Mouse (Mus musculus): ENCODE measurements around the gene E2f6. TPM values are rescaled to one million over a fixed set of nuclear protein-coding genes. Genes with fewer than 3 reads are reported as not detected.

The E2f6 gene
- polyA plus RNA-seq, 1 experiment from 2014 or later, result 67.6 TPM

DNA sequence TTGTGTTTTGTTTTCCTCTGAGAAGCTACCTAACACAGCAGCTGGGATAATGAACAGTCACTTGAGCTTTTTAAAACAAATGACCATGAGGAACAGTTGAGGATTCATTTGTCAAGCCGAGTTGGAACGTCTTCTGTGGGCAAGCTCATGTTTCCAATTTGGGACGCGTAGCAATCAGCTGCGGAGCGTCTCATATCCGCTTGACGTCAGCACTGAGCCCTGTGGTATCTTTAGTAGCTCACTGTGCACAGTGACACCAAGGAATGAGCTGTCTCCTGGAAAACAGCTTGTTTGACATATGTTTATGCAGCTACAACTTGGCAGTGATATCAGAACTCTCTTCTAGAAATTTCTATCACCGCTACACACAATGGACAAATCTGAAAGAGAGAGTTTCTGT is 25.4 kb downstream of the E2f6 start:
- Histone ChIP-seq H3K27ac (no peak overlapping the region), H3K4me3 (no peak overlapping the region), H3K27me3 (ENCODE audit: poor library complexity, severe bottlenecking) (no peaks in the 10 kb centered on the region), H3K4me1 (peaks cover 9% of the 10 kb centered on the region; the same call in 1 of the 2 replicates), H3K36me3 (replicated peaks) (no peaks in the 10 kb centered on the region), H3K9me3 (peaks cover 14% of the 10 kb centered on the region; the same call in 1 of the 2 replicates)
- 69% methylated on average over 9 of the region's 9 CpGs for WGBS
- DNase-seq (ENCODE audit: extremely low spot score, low spot score), result no peak

DNA sequence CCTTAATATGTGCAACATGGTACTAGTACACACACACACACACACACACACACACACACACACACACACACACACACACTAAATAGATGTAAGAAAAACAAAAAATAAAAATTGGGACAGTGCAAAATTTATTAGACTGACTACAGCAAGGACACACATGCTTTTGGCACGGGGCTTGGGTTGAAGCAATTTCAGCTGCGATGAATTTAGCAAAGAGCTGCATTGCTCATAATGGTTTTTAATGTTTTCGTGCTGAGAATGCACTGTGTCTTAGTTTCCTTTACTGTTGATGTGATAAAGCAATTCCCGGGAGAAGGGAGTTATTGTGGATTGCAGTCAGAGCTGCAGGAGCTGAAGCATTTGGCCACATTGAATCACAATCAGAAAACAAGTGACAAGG is 27.0 kb downstream of the E2f6 start:
- DNase-seq (ENCODE audit: extremely low spot score, low spot score), result no peak
- Histone ChIP-seq H3K27ac (no peak overlapping the region), H3K4me1 (peaks cover 6% of the 10 kb centered on the region; the same call in 1 of the 2 replicates), H3K27me3 (ENCODE audit: poor library complexity, severe bottlenecking) (no peaks in the 10 kb centered on the region), H3K36me3 (replicated peaks) (no peaks in the 10 kb centered on the region), H3K4me3 (no peak overlapping the region), H3K9me3 (peaks cover 14% of the 10 kb centered on the region; the same call in 1 of the 2 replicates)
- 93% methylated on average over 4 of the region's 4 CpGs for WGBS

DNA sequence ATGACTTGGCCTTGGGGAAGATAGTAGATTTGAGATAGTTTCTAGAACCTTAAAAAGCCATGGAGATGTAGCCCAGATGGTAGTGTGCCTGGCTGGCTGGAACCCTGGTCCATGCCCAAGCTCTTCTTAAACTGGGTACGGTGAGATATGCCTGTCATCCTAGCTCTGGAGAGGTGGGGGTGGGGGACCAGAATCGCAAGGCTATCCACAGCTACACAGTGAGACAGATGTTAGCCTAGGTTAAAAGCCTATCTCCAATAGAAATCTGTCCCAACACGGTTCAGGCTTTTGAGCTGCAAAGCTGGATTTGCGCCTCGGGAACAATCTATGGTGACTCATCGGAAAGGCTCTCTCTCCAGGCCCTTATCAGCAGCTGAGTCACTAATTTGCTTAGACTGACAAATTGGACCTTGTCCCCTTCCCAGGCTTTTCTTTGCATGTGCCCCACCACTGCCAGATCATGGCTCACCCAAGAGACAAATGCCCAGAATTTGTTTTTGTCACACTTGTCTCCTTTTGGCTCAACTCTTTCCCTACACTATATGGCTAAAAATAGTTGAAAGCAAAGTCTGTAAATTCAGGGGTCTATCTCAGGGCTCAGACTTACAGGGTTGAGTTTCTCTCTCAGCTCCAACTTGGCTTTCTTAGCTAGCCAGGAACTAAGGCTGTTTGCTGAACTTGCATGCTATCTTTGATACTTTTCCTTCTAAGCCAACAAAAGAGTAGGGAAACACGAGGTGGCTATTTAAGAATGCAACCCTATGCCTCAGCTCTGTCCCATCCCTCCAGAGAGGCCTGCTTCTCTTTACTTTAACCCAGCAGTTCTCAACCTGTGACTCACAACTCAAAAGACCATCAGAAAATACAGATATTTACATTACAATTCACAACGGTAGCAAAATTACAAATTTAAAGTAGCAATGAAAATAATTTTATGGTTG is 30.3 kb downstream of the E2f6 start:
- Histone ChIP-seq H3K4me3 (no peak overlapping the region), H3K36me3 (replicated peaks) (no peaks in the 10 kb centered on the region), H3K4me1 (peaks cover 12% of the 10 kb centered on the region; the same call in 1 of the 2 replicates), H3K27me3 (ENCODE audit: poor library complexity, severe bottlenecking) (no peaks in the 10 kb centered on the region; the same call in 1 of the 2 replicates), H3K27ac (no peak overlapping the region), H3K9me3 (peaks cover 14% of the 10 kb centered on the region; the same call in 1 of the 2 replicates)
- no peak for DNase-seq (ENCODE audit: extremely low spot score, low spot score)
- WGBS, result 82% methylated on average over 8 of the region's 8 CpGs

DNA sequence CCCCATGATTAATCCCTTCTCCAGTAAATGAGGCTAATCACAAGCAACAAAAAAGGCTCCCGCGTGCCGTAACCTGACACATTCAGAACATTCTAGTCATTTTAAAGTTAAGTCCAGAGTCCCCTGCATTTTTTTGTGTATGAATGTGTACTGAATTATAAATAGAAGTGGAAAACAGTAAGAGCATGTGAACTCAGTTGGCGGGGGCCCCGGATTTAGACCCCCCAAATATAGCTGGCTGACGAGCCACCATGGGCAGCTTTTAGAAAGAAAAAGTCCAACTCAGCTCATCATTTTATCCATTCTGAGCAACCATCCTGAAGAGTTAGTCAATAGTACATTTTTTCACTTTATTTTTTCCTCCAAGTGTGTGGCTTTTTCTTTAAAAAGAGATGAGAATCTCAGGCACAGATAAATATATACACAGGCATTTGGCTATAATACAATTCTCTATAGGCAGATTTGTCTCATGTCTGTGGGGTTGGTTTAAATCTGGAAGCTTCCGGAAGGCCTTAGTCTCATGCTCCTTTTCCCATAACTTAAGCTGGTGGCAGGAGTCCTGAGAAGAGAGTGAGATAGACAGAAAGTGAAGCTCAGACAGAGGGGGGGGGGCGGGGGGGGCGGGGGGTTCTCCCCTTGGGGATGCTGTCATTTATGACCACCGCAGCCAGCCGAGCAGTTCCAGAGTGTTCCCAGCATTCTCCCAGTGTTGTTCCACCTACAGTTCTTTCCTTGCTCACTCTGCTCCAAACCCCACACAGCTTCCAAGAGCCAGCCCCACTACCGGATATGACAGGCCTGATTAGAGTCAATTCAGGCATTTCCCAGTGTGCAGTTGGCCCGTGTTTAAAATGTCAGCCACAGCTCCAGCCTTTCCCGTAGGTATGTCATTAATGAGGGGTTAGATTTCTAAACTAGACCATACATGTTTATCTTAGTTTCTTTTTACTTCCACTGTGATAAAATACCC is 34.1 kb downstream of the E2f6 start:
- Histone ChIP-seq H3K9me3 (no peaks in the 10 kb centered on the region), H3K4me1 (peaks cover 14% of the 10 kb centered on the region; the same call in 1 of the 2 replicates), H3K4me3 (no peak overlapping the region), H3K27me3 (ENCODE audit: poor library complexity, severe bottlenecking) (no peaks in the 10 kb centered on the region; the same call in 1 of the 2 replicates), H3K27ac (no peak overlapping the region), H3K36me3 (replicated peaks) (no peaks in the 10 kb centered on the region)
- WGBS, result 76% methylated on average over 14 of the region's 14 CpGs
- DNase-seq (ENCODE audit: extremely low spot score, low spot score), result no peak

DNA sequence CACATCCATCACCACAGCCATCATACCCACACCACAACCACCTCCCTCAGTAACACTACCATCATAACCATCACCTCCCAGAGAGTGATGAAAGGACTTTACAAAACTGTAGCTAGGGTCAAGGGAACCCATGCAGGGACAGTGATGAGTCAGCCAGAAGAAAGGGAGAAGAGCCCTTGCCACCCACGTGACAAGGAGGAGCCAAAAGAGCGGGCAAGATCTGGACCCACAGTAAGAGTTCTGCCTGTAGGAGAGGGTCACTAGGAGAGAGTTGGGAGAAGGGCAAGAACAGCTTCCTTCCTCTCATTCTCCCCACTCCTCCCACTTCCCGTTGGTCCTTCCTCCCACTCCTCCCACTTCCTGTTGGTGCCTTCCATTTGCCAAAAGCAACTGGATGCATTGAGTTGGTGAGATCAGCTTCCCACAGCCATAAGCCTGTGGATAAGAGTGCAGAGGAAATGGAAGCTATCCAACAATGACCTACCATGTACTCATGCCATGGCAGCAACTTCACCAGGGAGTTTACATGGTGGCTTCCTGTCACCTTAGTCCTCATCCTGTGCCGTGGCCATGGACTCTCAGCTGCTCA is 36.5 kb downstream of the E2f6 start:
- H3K9me3 ChIP-seq, result no peaks in the 10 kb centered on the region
- WGBS, result 85% methylated on average over 4 of the region's 4 CpGs
- no peaks in the 10 kb centered on the region; the same call in 1 of the 2 replicates for H3K27me3 ChIP-seq (ENCODE audit: poor library complexity, severe bottlenecking)
- no peak overlapping the region for H3K27ac ChIP-seq
- no peaks in the 10 kb centered on the region for H3K36me3 ChIP-seq (replicated peaks)
- H3K4me1 ChIP-seq, result peaks cover 30% of the 10 kb centered on the region
- DNase-seq (ENCODE audit: extremely low spot score, low spot score), result no peak
- H3K4me3 ChIP-seq, result no peak overlapping the region

DNA sequence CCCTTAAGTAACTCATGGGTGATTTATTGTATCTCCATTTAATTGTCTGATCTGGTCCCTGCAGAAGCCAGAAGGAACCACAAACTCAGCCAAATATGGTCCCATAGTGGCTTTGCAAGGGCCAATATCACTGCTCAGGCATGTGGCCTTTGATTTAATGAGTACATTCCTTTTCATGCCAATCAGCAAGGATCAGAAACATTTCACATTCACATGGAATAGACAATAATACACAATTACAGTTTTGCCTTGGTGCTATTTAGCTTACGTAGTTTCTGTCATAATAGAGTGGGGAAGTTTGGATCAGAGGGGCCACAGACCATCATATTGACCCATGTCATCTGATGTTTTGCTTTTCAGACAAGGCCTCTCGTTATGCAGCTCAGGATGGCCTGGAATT is 37.7 kb downstream of the E2f6 start:
- no peak overlapping the region for H3K4me3 ChIP-seq
- DNase-seq (ENCODE audit: extremely low spot score, low spot score), result no peak
- H3K27ac ChIP-seq, result no peak overlapping the region
- H3K4me1 ChIP-seq, result peaks cover 30% of the 10 kb centered on the region
- 85% methylated on average over 2 of the region's 2 CpGs for WGBS
- no peaks in the 10 kb centered on the region for H3K9me3 ChIP-seq
- no peaks in the 10 kb centered on the region; the same call in 1 of the 2 replicates for H3K27me3 ChIP-seq (ENCODE audit: poor library complexity, severe bottlenecking)
- no peaks in the 10 kb centered on the region for H3K36me3 ChIP-seq (replicated peaks)

DNA sequence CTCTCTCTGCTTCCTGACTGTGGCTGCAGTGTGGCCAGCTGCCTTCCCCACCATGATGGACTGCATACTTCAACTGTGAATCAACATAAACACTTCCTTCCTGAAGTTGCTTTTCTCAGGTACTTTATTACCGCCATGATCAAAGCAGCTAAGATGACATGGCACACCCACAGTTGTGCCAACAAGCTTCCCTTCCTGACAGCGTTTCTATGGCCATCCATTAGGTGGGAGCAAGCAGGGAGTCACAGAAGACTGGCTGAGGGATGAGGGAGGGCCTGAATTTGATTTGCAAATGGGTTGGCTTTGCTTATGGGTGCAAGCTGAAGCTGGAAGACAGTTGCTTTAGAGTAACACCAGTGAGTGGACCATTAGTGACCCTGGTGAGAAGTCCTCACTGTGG is 39.1 kb downstream of the E2f6 start:
- H3K4me3 ChIP-seq, result no peak overlapping the region
- 74% methylated on average over 2 of the region's 2 CpGs for WGBS
- H3K27ac ChIP-seq, result no peak overlapping the region

DNA sequence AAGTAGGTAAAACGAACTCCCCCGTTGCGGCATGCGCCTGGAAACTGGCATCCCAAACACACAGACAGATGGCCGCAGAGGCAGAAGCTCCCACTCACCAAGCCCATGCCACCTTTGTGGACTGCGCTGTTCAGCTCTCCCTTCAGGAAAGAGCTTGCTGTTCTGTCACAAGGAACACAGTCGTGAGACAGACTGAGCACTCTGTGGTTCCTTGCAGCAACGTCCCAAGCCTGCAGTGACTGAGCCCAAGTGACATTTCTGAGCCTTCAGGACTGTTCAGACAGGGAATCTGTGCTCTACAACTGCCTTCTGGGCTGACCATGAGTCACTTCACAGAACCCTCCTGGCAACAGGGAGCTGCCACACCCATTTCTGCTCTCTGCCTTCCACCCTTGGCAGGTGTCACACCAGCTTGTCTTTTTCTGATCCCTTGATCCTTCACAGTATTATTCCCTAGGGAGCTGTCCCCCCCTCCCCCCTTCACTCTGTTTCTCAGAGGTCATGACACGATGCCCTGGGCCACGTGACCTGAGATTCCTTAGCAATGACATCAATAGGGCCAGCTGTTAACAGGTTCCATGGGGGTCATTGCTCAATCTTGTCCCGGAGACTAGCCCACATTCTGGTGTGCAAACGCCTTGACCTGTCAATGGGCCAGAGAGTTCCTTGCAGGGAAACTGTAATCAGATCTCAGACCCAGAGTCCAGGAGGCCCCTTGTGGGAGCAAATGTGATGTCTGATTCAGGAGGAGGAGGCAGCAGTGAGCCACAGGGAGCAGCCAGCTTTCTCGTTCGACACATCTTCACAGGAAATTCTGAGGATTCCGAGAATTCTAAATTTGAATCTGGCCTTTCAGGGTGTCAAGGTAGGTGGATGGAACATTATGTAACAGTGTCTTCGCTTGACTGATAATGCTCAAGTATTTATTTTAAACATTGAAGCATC is 39.9 kb downstream of the E2f6 start:
- Histone ChIP-seq H3K4me1 (peaks cover 25% of the 10 kb centered on the region), H3K36me3 (replicated peaks) (no peaks in the 10 kb centered on the region), H3K27ac (peak overlapping the region; percentile 16; the same call in 1 of the 2 replicates), H3K9me3 (no peaks in the 10 kb centered on the region), H3K4me3 (no peak overlapping the region), H3K27me3 (ENCODE audit: poor library complexity, severe bottlenecking) (no peaks in the 10 kb centered on the region)
- peak; percentile 47 for DNase-seq (ENCODE audit: extremely low spot score, low spot score)
- WGBS, result 49% methylated on average over 16 of the region's 16 CpGs

More for the DNA sequence above, 39.1 kb downstream of the E2f6 start:
- Histone ChIP-seq H3K4me1 (peaks cover 23% of the 10 kb centered on the region), H3K9me3 (no peaks in the 10 kb centered on the region), H3K27me3 (ENCODE audit: poor library complexity, severe bottlenecking) (no peaks in the 10 kb centered on the region), H3K36me3 (replicated peaks) (no peaks in the 10 kb centered on the region)
- DNase-seq (ENCODE audit: extremely low spot score, low spot score), result no peak

DNA sequence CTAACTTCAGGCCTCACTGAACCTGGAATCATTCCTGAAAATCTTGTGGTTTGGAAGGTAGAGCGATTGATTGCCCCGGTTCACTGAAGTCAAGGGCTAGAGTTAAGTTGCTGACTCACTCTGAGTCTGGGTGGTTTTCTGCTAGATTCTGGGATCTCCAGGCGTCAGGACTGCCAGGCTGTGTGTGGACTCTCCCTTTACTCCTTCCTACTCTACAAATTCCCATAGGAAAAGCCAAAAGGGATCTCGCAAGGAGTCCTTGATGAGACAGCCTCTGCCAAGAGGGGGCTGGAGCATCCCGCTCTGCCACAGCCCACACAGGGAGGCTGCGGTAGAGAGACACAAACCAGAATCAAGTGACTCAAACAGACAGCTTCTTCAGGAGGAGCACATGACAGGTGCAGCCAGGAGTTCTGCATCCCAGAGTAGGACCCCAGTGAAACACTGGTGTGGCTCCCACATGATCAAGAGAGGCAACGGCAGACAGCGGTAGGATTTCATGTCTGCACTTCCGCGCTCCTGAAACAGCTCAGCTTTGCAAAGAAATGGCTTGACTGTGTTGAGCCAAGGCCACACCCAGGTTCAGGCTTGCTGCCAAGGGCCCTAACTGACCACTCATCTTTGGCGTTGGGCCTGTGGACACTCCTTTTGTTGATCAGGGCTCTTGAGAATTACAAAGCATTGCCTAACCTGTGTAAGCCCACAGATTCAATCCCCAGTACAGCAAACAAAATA is 42.8 kb downstream of the E2f6 start:
- WGBS, result 89% methylated on average over 11 of the region's 11 CpGs
- H3K27ac ChIP-seq, result 0 out of 2 replicates have a peak overlapping the region, but pooled peaks have one; percentile 42
- H3K27me3 ChIP-seq (ENCODE audit: poor library complexity, severe bottlenecking), result no peaks in the 10 kb centered on the region
- peaks cover 34% of the 10 kb centered on the region for H3K4me1 ChIP-seq
- DNase-seq (ENCODE audit: extremely low spot score, low spot score), result no peak
- no peaks in the 10 kb centered on the region for H3K36me3 ChIP-seq (replicated peaks)
- no peaks in the 10 kb centered on the region for H3K9me3 ChIP-seq
- no peak overlapping the region for H3K4me3 ChIP-seq

DNA sequence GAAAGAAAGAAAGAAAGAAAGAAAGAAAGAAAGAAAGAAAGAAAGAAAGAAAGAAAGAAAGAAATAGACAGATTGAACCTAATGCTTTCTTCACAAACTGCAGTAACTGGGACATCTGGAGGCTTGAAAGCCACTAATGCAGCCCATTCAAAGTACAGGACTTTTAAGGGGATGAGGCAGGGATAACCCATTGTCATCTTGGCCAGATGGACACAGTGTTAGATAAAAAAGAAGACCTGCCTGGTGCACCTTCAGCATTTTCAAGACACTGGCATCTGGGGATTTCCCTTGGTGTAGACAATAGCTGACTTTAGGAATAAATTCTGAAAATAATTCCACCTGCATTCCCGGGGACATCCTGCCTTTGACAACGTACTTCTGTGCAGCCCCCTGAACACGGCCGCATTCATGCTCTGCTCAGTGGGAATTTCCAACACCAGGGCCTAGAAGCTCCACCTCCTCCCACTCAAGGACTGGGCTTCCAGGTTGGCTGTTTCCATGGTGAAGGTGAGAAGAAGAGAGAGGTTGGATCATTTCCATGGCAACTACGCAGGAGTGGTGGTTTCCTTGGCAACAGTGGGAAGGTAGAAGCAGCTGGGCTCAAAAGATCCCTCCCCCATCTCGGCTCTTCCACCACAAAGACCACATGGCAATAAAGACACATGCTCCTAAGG is 45.0 kb downstream of the E2f6 start:
- H3K27ac ChIP-seq, result peak overlapping the region; percentile 74
- WGBS, result 23% methylated on average over 6 of the region's 6 CpGs
- no peaks in the 10 kb centered on the region for H3K9me3 ChIP-seq
- peaks cover 29% of the 10 kb centered on the region for H3K4me1 ChIP-seq
- H3K4me3 ChIP-seq, result peak overlapping the region; percentile 1; the same call in 1 of the 2 replicates
- DNase-seq (ENCODE audit: extremely low spot score, low spot score), result peak; percentile 68
- no peaks in the 10 kb centered on the region for H3K27me3 ChIP-seq (ENCODE audit: poor library complexity, severe bottlenecking)
- H3K36me3 ChIP-seq (replicated peaks), result no peaks in the 10 kb centered on the region
